Mouse (Mus musculus) heart, embryonic 15.5 days (tissue): ENCODE measurements around the gene Myef2. TPM values are rescaled to one million over a fixed set of nuclear protein-coding genes. Genes with fewer than 3 reads are reported as not detected.

Source experiments
- ATAC-seq: fragments of 200-750 bp; cut with Nextera tagmentation; replicated peaks from 2 replicates; pipeline ENCODE4 v1.8.0; 2017; ENCODE audit warnings: low read depth, moderate TSS enrichment; ENCODE audit not compliant: insufficient number of reproducible peaks, insufficient read depth, low FRiP score
- H3K27ac ChIP-seq: fragments of 300-500 bp; sonication (generic); 2 replicates; pipeline ENCODE4 v1.5.1; 2015; ENCODE audit warnings: mild to moderate bottlenecking, inconsistent platforms
- H3K27me3 ChIP-seq: fragments of 300-500 bp; sonication (generic); 2 replicates; pipeline ENCODE4 v1.6.1; 2015; ENCODE audit warnings: inconsistent platforms
- H3K36me3 ChIP-seq: fragments of 300-500 bp; sonication (generic); 2 replicates; pipeline ENCODE4 v1.6.1; 2015; ENCODE audit warnings: mild to moderate bottlenecking, inconsistent platforms
- H3K4me1 ChIP-seq: fragments of 300-500 bp; sonication (generic); replicated peaks from 2 replicates; pipeline ENCODE4 v1.6.1; 2015; ENCODE audit warnings: inconsistent platforms
- H3K4me2 ChIP-seq: fragments of 300-500 bp; sonication (generic); 2 replicates; pipeline ENCODE4 v1.6.1; 2015; ENCODE audit warnings: inconsistent platforms, mild to moderate bottlenecking, moderate library complexity
- H3K4me3 ChIP-seq: fragments of 300-500 bp; sonication (generic); 2 replicates; pipeline ENCODE4 v1.5.1; 2015; ENCODE audit warnings: mild to moderate bottlenecking, inconsistent platforms
- H3K9ac ChIP-seq: fragments of 300-500 bp; sonication (generic); 2 replicates; pipeline ENCODE4 v1.6.1; 2015; ENCODE audit warnings: mild to moderate bottlenecking, inconsistent platforms
- H3K9me3 ChIP-seq: fragments of 300-500 bp; sonication (generic); replicated peaks from 2 replicates; pipeline ENCODE4 v1.6.1; 2016; ENCODE audit warnings: inconsistent platforms
- WGBS: fragments of 180-500 bp; shearing (Covaris S2); methylation state at CpG from one replicate; pipeline ENCODE4 v1.1.7; 2015; ENCODE audit warnings: mixed read lengths; 5-methylcytosine and 5-hydroxymethylcytosine counted together
- polyA plus RNA-seq: library from polyadenylated mRNA; unstranded; fragments of >200 nt; fragmentation: Nextera tagmentation; extraction: Ambion mirVana; gene quantifications from 2 replicates; pipeline ENCODE4 v1.2.1, GENCODE M21; 2015

Gene Myef2
- 51.3 and 53.1 TPM in 2 replicates for polyA plus RNA-seq

- H3K9ac ChIP-seq = peak within 1 kb of the TSS; percentile 93
- peak; percentile 82 for ATAC-seq
- H3K27ac ChIP-seq = peak within 1 kb of the TSS; percentile 85
- H3K36me3 ChIP-seq = no peaks in the 10 kb centered on the region
- peak within 1 kb of the TSS; percentile 85 for H3K4me3 ChIP-seq
- H3K27me3 ChIP-seq = no peaks in the 10 kb centered on the region
- peak within 1 kb of the TSS; percentile 69 for H3K4me2 ChIP-seq
- no peaks in the 10 kb centered on the region for H3K9me3 ChIP-seq
- peaks cover 28% of the 10 kb centered on the region for H3K4me1 ChIP-seq
- under 1% methylated on average over 41 of the region's 48 CpGs for WGBS
These were observed at the start of gene Myef2 for GRCm38 (mm10) chr2:125123477-125123852. Gene Myef2 (minus strand): TSS chr2:125123661.

GRCm38 (mm10) chr2:125162012-125162470, 38.6 kb upstream of the Myef2 start:
- no peak for ATAC-seq
- Histone ChIP-seq H3K4me3 (no peak overlapping the region), H3K9me3 (no peaks in the 10 kb centered on the region), H3K4me2 (no peak overlapping the region), H3K27me3 (no peaks in the 10 kb centered on the region), H3K36me3 (no peaks in the 10 kb centered on the region), H3K9ac (no peak overlapping the region), H3K27ac (no peak overlapping the region), H3K4me1 (no peaks in the 10 kb centered on the region)
- 74% methylated on average over 4 of the region's 4 CpGs for WGBS

GRCm38 (mm10) chr2:125155504-125155903, 32.0 kb upstream of the Myef2 start:
- Histone ChIP-seq H3K27me3 (no peaks in the 10 kb centered on the region), H3K9ac (no peak overlapping the region), H3K9me3 (no peaks in the 10 kb centered on the region), H3K27ac (no peak overlapping the region), H3K36me3 (no peaks in the 10 kb centered on the region), H3K4me2 (no peak overlapping the region), H3K4me3 (no peak overlapping the region), H3K4me1 (no peaks in the 10 kb centered on the region)
- ATAC-seq = no peak
- WGBS = 5% methylated on average over 2 of the region's 2 CpGs

- Histone ChIP-seq H3K4me2 (no peak overlapping the region), H3K4me1 (no peaks in the 10 kb centered on the region), H3K27ac (no peak overlapping the region), H3K9me3 (no peaks in the 10 kb centered on the region), H3K9ac (no peak overlapping the region), H3K27me3 (no peaks in the 10 kb centered on the region), H3K4me3 (no peak overlapping the region), H3K36me3 (no peaks in the 10 kb centered on the region)
- no peak for ATAC-seq
- WGBS = 78% methylated on average over 9 of the region's 9 CpGs
These were observed 30.8 kb upstream of the Myef2 start for GRCm38 (mm10) chr2:125154294-125154693.

GRCm38 (mm10) chr2:125152388-125152787, 28.9 kb upstream of the Myef2 start, which contains the start of gene Slc12a1:
Gene Slc12a1 (plus strand): TSS chr2:125152505.
- Histone ChIP-seq H3K4me3 (no peak within 1 kb of the TSS), H3K4me2 (no peak within 1 kb of the TSS), H3K27me3 (no peaks in the 10 kb centered on the region), H3K9me3 (no peaks in the 10 kb centered on the region), H3K4me1 (no peaks in the 10 kb centered on the region), H3K36me3 (no peaks in the 10 kb centered on the region), H3K9ac (no peak within 1 kb of the TSS), H3K27ac (no peak within 1 kb of the TSS)
- ATAC-seq = no peak
- 74% methylated on average over 6 of the region's 6 CpGs for WGBS

GRCm38 (mm10) chr2:125142336-125142735, 18.9 kb upstream of the Myef2 start:
- no peak overlapping the region for H3K27ac ChIP-seq
- H3K36me3 ChIP-seq = no peaks in the 10 kb centered on the region
- no peaks in the 10 kb centered on the region for H3K9me3 ChIP-seq
- no peak overlapping the region for H3K4me3 ChIP-seq
- H3K4me2 ChIP-seq = no peak overlapping the region
- H3K27me3 ChIP-seq = no peaks in the 10 kb centered on the region
- no peak overlapping the region for H3K9ac ChIP-seq
- no peaks in the 10 kb centered on the region for H3K4me1 ChIP-seq
- ATAC-seq = no peak

GRCm38 (mm10) chr2:125136846-125137245, 13.4 kb upstream of the Myef2 start:
- Histone ChIP-seq H3K9me3 (no peaks in the 10 kb centered on the region), H3K4me3 (peak overlapping the region; percentile 40; the same call in 1 of the 2 replicates), H3K27me3 (no peaks in the 10 kb centered on the region; the same call in 1 of the 2 replicates), H3K36me3 (no peaks in the 10 kb centered on the region), H3K4me2 (peak overlapping the region; percentile 76), H3K9ac (no peak overlapping the region), H3K4me1 (peaks cover 7% of the 10 kb centered on the region), H3K27ac (no peak overlapping the region)
- WGBS = 28% methylated on average over 7 of the region's 7 CpGs
- no peak for ATAC-seq

GRCm38 (mm10) chr2:125135903-125136811, 12.7 kb upstream of the Myef2 start, which contains the start of gene Ctxn2:
Gene Ctxn2 (plus strand): TSS chr2:125136692.
- Histone ChIP-seq H3K4me1 (peaks cover 7% of the 10 kb centered on the region), H3K9ac (no peak within 1 kb of the TSS), H3K4me3 (peak within 1 kb of the TSS; percentile 40), H3K27me3 (no peaks in the 10 kb centered on the region; the same call in 1 of the 2 replicates), H3K9me3 (no peaks in the 10 kb centered on the region), H3K36me3 (no peaks in the 10 kb centered on the region), H3K27ac (no peak within 1 kb of the TSS), H3K4me2 (peak within 1 kb of the TSS; percentile 76)
- 2% methylated on average over 39 of the region's 39 CpGs for WGBS
- ATAC-seq = no peak

- WGBS = 28% methylated on average over 4 of the region's 4 CpGs
- peaks cover 7% of the 10 kb centered on the region for H3K4me1 ChIP-seq
These were observed 10.7 kb upstream of the Myef2 start for GRCm38 (mm10) chr2:125134113-125134512.

GRCm38 (mm10) chr2:125126792-125127191, 3.3 kb upstream of the Myef2 start:
- no peak for ATAC-seq
- Histone ChIP-seq H3K36me3 (no peaks in the 10 kb centered on the region), H3K4me2 (no peak overlapping the region), H3K9me3 (no peaks in the 10 kb centered on the region), H3K4me3 (no peak overlapping the region), H3K4me1 (peaks cover 8% of the 10 kb centered on the region), H3K27me3 (no peaks in the 10 kb centered on the region), H3K27ac (no peak overlapping the region), H3K9ac (no peak overlapping the region)
- WGBS = 36% methylated on average over 3 of the region's 3 CpGs

More at GRCm38 (mm10) chr2:125134113-125134512, 10.7 kb upstream of the Myef2 start:
- ATAC-seq = no peak
- no peaks in the 10 kb centered on the region for H3K9me3 ChIP-seq
- H3K9ac ChIP-seq = no peak overlapping the region
- no peak overlapping the region for H3K4me2 ChIP-seq
- H3K27ac ChIP-seq = no peak overlapping the region
- no peaks in the 10 kb centered on the region for H3K36me3 ChIP-seq
- no peaks in the 10 kb centered on the region; the same call in 1 of the 2 replicates for H3K27me3 ChIP-seq
- no peak overlapping the region for H3K4me3 ChIP-seq

- H3K9ac ChIP-seq = no peak overlapping the region
- WGBS = 32% methylated on average over 4 of the region's 4 CpGs
- H3K27me3 ChIP-seq = no peaks in the 10 kb centered on the region
- no peak overlapping the region for H3K27ac ChIP-seq
- H3K4me3 ChIP-seq = no peak overlapping the region
- peaks cover 16% of the 10 kb centered on the region for H3K4me1 ChIP-seq
- no peak overlapping the region for H3K4me2 ChIP-seq
- no peak for ATAC-seq
- no peaks in the 10 kb centered on the region for H3K36me3 ChIP-seq
- no peaks in the 10 kb centered on the region for H3K9me3 ChIP-seq
These were observed 2.4 kb upstream of the Myef2 start for GRCm38 (mm10) chr2:125125824-125126223.
